Mouse (Mus musculus) lung, adult 2 months (tissue): ENCODE results near the gene 1700034J05Rik.

Experiments used
- CTCF ChIP-seq: fragments of 200-500 bp; IDR thresholded peaks from 2 replicates; pipeline ENCODE4 v1.5.1; 2011; ENCODE audit warnings: mild to moderate bottlenecking, low read length, control low read depth; ENCODE audit not compliant: insufficient read depth
- POLR2A ChIP-seq: fragments of 200-500 bp; IDR thresholded peaks from 2 replicates; pipeline ENCODE4 v1.6.1; 2011; ENCODE audit warnings: low read depth, mild to moderate bottlenecking, control low read depth, low read length, borderline replicate concordance; ENCODE audit errors: extremely low read depth

DNA sequence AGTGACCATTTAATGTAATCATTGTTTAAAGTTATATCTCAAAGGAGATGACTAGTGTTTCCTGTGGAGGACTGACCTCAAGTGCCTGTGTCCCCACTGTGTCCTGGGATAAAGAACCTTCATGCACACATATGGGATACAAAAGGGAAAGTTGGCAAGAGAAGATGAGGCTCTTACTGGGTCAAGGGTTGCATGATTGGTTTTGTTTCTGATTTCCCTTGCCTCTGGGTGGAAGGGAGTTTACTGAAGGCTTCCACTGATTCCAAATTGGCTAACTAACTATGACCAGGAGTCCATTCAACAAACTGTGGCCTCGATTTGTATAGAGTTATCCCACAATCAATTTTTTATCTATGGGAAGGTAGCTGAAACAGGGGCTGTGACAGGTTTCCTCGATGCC lies 50.6 kb downstream of the 1700034J05Rik start:
- TF ChIP-seq CTCF: no peak
- no peak for TF ChIP-seq POLR2A
